Mouse (Mus musculus) hindbrain, embryonic 15.5 days (tissue): ENCODE data around the gene Slc9a3r1. TPM values are rescaled to one million over a fixed set of nuclear protein-coding genes. Genes with fewer than 3 reads are reported as not detected.

ENCODE experiments used
- ATAC-seq: fragments of 200-750 bp; cut with Nextera tagmentation; 2 replicates; pipeline ENCODE4 v1.8.0; 2017; ENCODE audit warnings: low read depth, moderate number of reproducible peaks, moderate TSS enrichment; ENCODE audit not compliant: low FRiP score
- H3K27ac ChIP-seq: fragments of 300-500 bp; sonication (generic); replicated peaks from 2 replicates; pipeline ENCODE4 v1.5.1; 2015; ENCODE audit warnings: mild to moderate bottlenecking, inconsistent platforms
- H3K27me3 ChIP-seq: fragments of 300-500 bp; sonication (generic); 2 replicates; pipeline ENCODE4 v1.6.1; 2015; ENCODE audit warnings: control low read depth, inconsistent platforms
- H3K36me3 ChIP-seq: fragments of 300-500 bp; sonication (generic); 2 replicates; pipeline ENCODE4 v1.6.1; 2015; ENCODE audit warnings: control low read depth, inconsistent platforms
- H3K4me1 ChIP-seq: fragments of 300-500 bp; sonication (generic); replicated peaks from 2 replicates; pipeline ENCODE4 v1.6.1; 2015; ENCODE audit warnings: control low read depth, inconsistent platforms
- H3K4me2 ChIP-seq: fragments of 300-500 bp; sonication (generic); 2 replicates; pipeline ENCODE4 v1.6.1; 2015; ENCODE audit warnings: moderate library complexity, mild to moderate bottlenecking, inconsistent platforms
- H3K4me3 ChIP-seq: fragments of 300-500 bp; sonication (generic); 2 replicates; pipeline ENCODE4 v1.5.1; 2015; ENCODE audit warnings: mild to moderate bottlenecking, inconsistent platforms
- H3K9ac ChIP-seq: fragments of 300-500 bp; sonication (generic); 2 replicates; pipeline ENCODE4 v1.6.1; 2015; ENCODE audit warnings: inconsistent platforms
- H3K9me3 ChIP-seq: fragments of 300-500 bp; sonication (generic); 2 replicates; pipeline ENCODE4 v1.6.1; 2016; ENCODE audit warnings: control low read depth, inconsistent platforms
- WGBS: fragments of 180-500 bp; shearing (Covaris S2); methylation state at CpG from one replicate; pipeline ENCODE4 v1.1.7; 2015; 5-methylcytosine and 5-hydroxymethylcytosine counted together
- polyA plus RNA-seq: library from polyadenylated mRNA; unstranded; fragments of >200 nt; fragmentation: Nextera tagmentation; extraction: Ambion mirVana; gene quantifications from 2 replicates; pipeline ENCODE4 v1.2.1, GENCODE M21; 2015

Slc9a3r1 gene
- polyA plus RNA-seq, 1 experiment from 2014 or later, result 70.2 TPM

DNA sequence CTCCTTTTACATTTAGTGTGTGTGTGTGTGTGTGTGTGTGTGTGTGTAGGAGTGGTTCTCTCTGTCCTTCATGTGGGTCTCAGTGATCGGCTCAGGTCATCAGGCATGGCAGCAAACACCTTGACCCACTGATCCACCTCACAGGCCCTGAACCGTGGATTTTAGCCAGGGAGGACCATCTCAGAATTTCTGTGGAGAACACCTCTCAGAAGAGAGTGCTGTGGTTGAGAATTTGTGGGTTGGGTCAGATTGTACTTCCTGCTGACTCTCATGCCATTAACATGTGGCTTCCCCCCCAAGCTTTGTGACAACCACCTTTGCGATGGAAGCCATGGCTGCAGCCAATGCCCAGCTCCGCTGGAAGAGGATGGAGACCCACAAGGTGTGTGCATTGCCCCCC lies 37.4 kb downstream of the Slc9a3r1 start:
- no peaks in the 10 kb centered on the region for H3K9me3 ChIP-seq
- peaks cover 26% of the 10 kb centered on the region for H3K36me3 ChIP-seq
- H3K27me3 ChIP-seq, result no peaks in the 10 kb centered on the region; the same call in 1 of the 2 replicates
- peaks cover 15% of the 10 kb centered on the region for H3K4me1 ChIP-seq
- no peak for ATAC-seq
- no peak overlapping the region for H3K4me3 ChIP-seq
- H3K4me2 ChIP-seq, result no peak overlapping the region
- no peak overlapping the region for H3K9ac ChIP-seq
- no peak overlapping the region for H3K27ac ChIP-seq
- WGBS, result 93% methylated on average over 4 of the region's 4 CpGs

- Histone ChIP-seq H3K27me3 (no peaks in the 10 kb centered on the region; the same call in 1 of the 2 replicates), H3K9ac (no peak overlapping the region), H3K27ac (no peak overlapping the region), H3K36me3 (peaks cover 30% of the 10 kb centered on the region), H3K9me3 (no peaks in the 10 kb centered on the region), H3K4me2 (no peak overlapping the region), H3K4me3 (no peak overlapping the region), H3K4me1 (peaks cover 18% of the 10 kb centered on the region)
- peak; percentile 73 for ATAC-seq
- WGBS, result 10% methylated on average over 12 of the region's 12 CpGs
Observed at GRCm38 (mm10) chr11:115202316-115202715, 39.2 kb downstream of the Slc9a3r1 start.

GRCm38 (mm10) chr11:115202756-115203155 lies 39.6 kb downstream of the Slc9a3r1 start:
- Histone ChIP-seq H3K27ac (no peak overlapping the region), H3K9me3 (no peaks in the 10 kb centered on the region), H3K4me3 (no peak overlapping the region), H3K36me3 (peaks cover 28% of the 10 kb centered on the region), H3K4me1 (peaks cover 22% of the 10 kb centered on the region), H3K4me2 (no peak overlapping the region), H3K27me3 (no peaks in the 10 kb centered on the region; the same call in 1 of the 2 replicates), H3K9ac (no peak overlapping the region)
- ATAC-seq, result peak; percentile 17; the same call in 1 of the 2 replicates
- WGBS, result 87% methylated on average over 9 of the region's 9 CpGs

- Histone ChIP-seq H3K9ac (no peak overlapping the region), H3K36me3 (peaks cover 15% of the 10 kb centered on the region), H3K9me3 (no peaks in the 10 kb centered on the region), H3K4me3 (no peak overlapping the region), H3K4me1 (peaks cover 35% of the 10 kb centered on the region), H3K4me2 (no peak overlapping the region), H3K27me3 (no peaks in the 10 kb centered on the region), H3K27ac (no peak overlapping the region)
- no peak for ATAC-seq
- 46% methylated on average over 12 of the region's 12 CpGs for WGBS
Observed at GRCm38 (mm10) chr11:115208126-115208525, 45.0 kb downstream of the Slc9a3r1 start.

GRCm38 (mm10) chr11:115208776-115209732 lies 45.9 kb downstream of the Slc9a3r1 start:
- no peaks in the 10 kb centered on the region for H3K27me3 ChIP-seq
- no peak for ATAC-seq
- peaks cover 35% of the 10 kb centered on the region for H3K4me1 ChIP-seq
- H3K9me3 ChIP-seq, result no peaks in the 10 kb centered on the region
- WGBS, result 76% methylated on average over 25 of the region's 25 CpGs
- H3K27ac ChIP-seq, result no peak overlapping the region
- no peak overlapping the region for H3K9ac ChIP-seq
- peaks cover 14% of the 10 kb centered on the region for H3K36me3 ChIP-seq
- H3K4me3 ChIP-seq, result no peak overlapping the region
- H3K4me2 ChIP-seq, result no peak overlapping the region

- Histone ChIP-seq H3K4me1 (peaks cover 35% of the 10 kb centered on the region), H3K4me3 (no peak overlapping the region), H3K27ac (no peak overlapping the region), H3K9ac (no peak overlapping the region), H3K27me3 (no peaks in the 10 kb centered on the region), H3K9me3 (no peaks in the 10 kb centered on the region), H3K4me2 (no peak overlapping the region), H3K36me3 (peaks cover 14% of the 10 kb centered on the region)
- ATAC-seq, result no peak
- 75% methylated on average over 7 of the region's 7 CpGs for WGBS
Observed at GRCm38 (mm10) chr11:115209958-115210357, 46.8 kb downstream of the Slc9a3r1 start.

- WGBS, result 50% methylated on average over 13 of the region's 13 CpGs
- H3K4me3 ChIP-seq, result no peak overlapping the region
- H3K9ac ChIP-seq, result no peak overlapping the region
- H3K27me3 ChIP-seq, result no peaks in the 10 kb centered on the region
- peaks cover 8% of the 10 kb centered on the region for H3K36me3 ChIP-seq
- peaks cover 31% of the 10 kb centered on the region for H3K4me1 ChIP-seq
- no peak overlapping the region for H3K4me2 ChIP-seq
- ATAC-seq, result no peak
- no peaks in the 10 kb centered on the region for H3K9me3 ChIP-seq
- no peak overlapping the region for H3K27ac ChIP-seq
Observed at GRCm38 (mm10) chr11:115212116-115212515, 49.0 kb downstream of the Slc9a3r1 start.

GRCm38 (mm10) chr11:115215123-115215522 lies 52.0 kb downstream of the Slc9a3r1 start:
- H3K27ac ChIP-seq, result no peak overlapping the region
- no peak for ATAC-seq
- H3K9ac ChIP-seq, result no peak overlapping the region
- H3K36me3 ChIP-seq, result no peaks in the 10 kb centered on the region
- H3K4me2 ChIP-seq, result no peak overlapping the region
- no peaks in the 10 kb centered on the region for H3K9me3 ChIP-seq
- peaks cover 3% of the 10 kb centered on the region for H3K27me3 ChIP-seq
- no peak overlapping the region for H3K4me3 ChIP-seq
- H3K4me1 ChIP-seq, result peaks cover 30% of the 10 kb centered on the region
- WGBS, result 35% methylated on average over 5 of the region's 5 CpGs

- no peaks in the 10 kb centered on the region for H3K36me3 ChIP-seq
- ATAC-seq, result peak; percentile 57
- H3K9me3 ChIP-seq, result no peaks in the 10 kb centered on the region
- H3K4me1 ChIP-seq, result peaks cover 27% of the 10 kb centered on the region
- no peak overlapping the region for H3K9ac ChIP-seq
- H3K4me2 ChIP-seq, result no peak overlapping the region
- peak overlapping the region; percentile 64; the same call in 1 of the 2 replicates for H3K27ac ChIP-seq
- 47% methylated on average over 18 of the region's 18 CpGs for WGBS
- H3K4me3 ChIP-seq, result no peak overlapping the region
- peaks cover 4% of the 10 kb centered on the region for H3K27me3 ChIP-seq
Observed at GRCm38 (mm10) chr11:115217439-115218410, 54.6 kb downstream of the Slc9a3r1 start.

GRCm38 (mm10) chr11:115219263-115219662 lies 56.1 kb downstream of the Slc9a3r1 start:
- ATAC-seq, result no peak
- Histone ChIP-seq H3K4me2 (no peak overlapping the region), H3K4me1 (peaks cover 37% of the 10 kb centered on the region), H3K36me3 (no peaks in the 10 kb centered on the region), H3K9me3 (no peaks in the 10 kb centered on the region), H3K9ac (no peak overlapping the region), H3K27me3 (peaks cover 4% of the 10 kb centered on the region), H3K4me3 (no peak overlapping the region), H3K27ac (no peak overlapping the region)
- 86% methylated on average over 9 of the region's 9 CpGs for WGBS

GRCm38 (mm10) chr11:115219685-115220084 lies 56.5 kb downstream of the Slc9a3r1 start:
- H3K27ac ChIP-seq, result no peak overlapping the region
- H3K4me1 ChIP-seq, result peaks cover 37% of the 10 kb centered on the region
- H3K27me3 ChIP-seq, result peaks cover 4% of the 10 kb centered on the region
- no peak overlapping the region for H3K4me2 ChIP-seq
- H3K9me3 ChIP-seq, result no peaks in the 10 kb centered on the region
- no peak for ATAC-seq
- no peak overlapping the region for H3K4me3 ChIP-seq
- H3K36me3 ChIP-seq, result no peaks in the 10 kb centered on the region
- no peak overlapping the region for H3K9ac ChIP-seq
- 89% methylated on average over 10 of the region's 10 CpGs for WGBS
